Comparison of ENCODE assay signal across 12 mouse cellular contexts in genomic region chr6:141252520-141252919, GRCm38 (mm10). TPM values are rescaled to one million over a fixed set of nuclear protein-coding genes. Genes with fewer than 3 reads are reported as not detected.
DNase-seq lines count a peak whose midpoint lies in the region; ATAC-seq and TF ChIP-seq lines count a peak whose summit lies in the region.
"Had no signal": no experiment of that assay in that cellular context is flagged by ENCODE, and none has a peak within 500 bp of the region (broad histone marks: within the 10 kb centered on the region; RNA-seq: fewer than 3 reads in every experiment).

No protein-coding gene starts in this region.

- TF ChIP-seq CTCF in midbrain, postnatal 0 days (IDR thresholded peaks at IDR 0.05): no peak

- H3K4me2 ChIP-seq in hindbrain, embryonic 14.5 days (replicated peaks): peak overlapping the region; percentile 93
- no peak overlapping the region; the same call in 1 of the 2 replicates for H3K4me2 ChIP-seq in hindbrain, embryonic 12.5 days (replicated peaks)
- peak overlapping the region; percentile 95; the same call in 1 of the 2 replicates for H3K4me2 ChIP-seq in lung, embryonic 15.5 days
- H3K4me2 ChIP-seq in intestine, embryonic 14.5 days (ENCODE audit: low read length): peak overlapping the region; percentile 78
- peak overlapping the region; percentile 15 for H3K4me2 ChIP-seq in midbrain, postnatal 0 days (ENCODE audit: low read depth, low read length, poor library complexity, severe bottlenecking)

- DNase-seq in hindbrain, embryonic 14.5 days (ENCODE audit: low spot score): no peak
- DNase-seq in lung, adult 18-20 months: no peak
- DNase-seq in intestine, embryonic 14.5 days (ENCODE audit: low spot score): peak; percentile 52
- no peak for DNase-seq in midbrain, postnatal 0 days (ENCODE audit: low spot score)
- no peak for DNase-seq in adrenal gland, adult (ENCODE audit: inconsistent age in 2 of 2, low spot score in 1 of 2)
- DNase-seq in ovary, adult 18-20 months (ENCODE audit: low spot score): no peak
- DNase-seq: cerebellum, postnatal 25 days; thymus, postnatal 36 days had no signal

- peaks cover 38% of the 10 kb centered on the region for H3K27me3 ChIP-seq in hindbrain, embryonic 14.5 days (ENCODE audit: control insufficient read depth, insufficient read depth, low read length)
- H3K27me3 ChIP-seq in hindbrain, embryonic 12.5 days: peaks cover 29% of the 10 kb centered on the region
- peaks cover 12% of the 10 kb centered on the region for H3K27me3 ChIP-seq in lung, embryonic 15.5 days
- no peaks in the 10 kb centered on the region for H3K27me3 ChIP-seq in intestine, embryonic 14.5 days (replicated peaks; ENCODE audit: control insufficient read depth, insufficient read depth, low read length)
- peaks cover 4% of the 10 kb centered on the region for H3K27me3 ChIP-seq in midbrain, postnatal 0 days (ENCODE audit: insufficient read depth, low read length)
- H3K27me3 ChIP-seq: CH12.LX had no signal

- 94% methylated on average over 7 of the region's 7 CpGs for WGBS in hindbrain, embryonic 14.5 days
- 94% methylated on average over 7 of the region's 7 CpGs for WGBS in hindbrain, embryonic 12.5 days
- 74% methylated on average over 7 of the region's 7 CpGs for WGBS in lung, embryonic 15.5 days
- WGBS in intestine, embryonic 14.5 days: 53% methylated on average over 7 of the region's 7 CpGs
- 94% methylated on average over 7 of the region's 7 CpGs for WGBS in midbrain, postnatal 0 days

- H3K4me1 ChIP-seq in hindbrain, embryonic 14.5 days (replicated peaks; ENCODE audit: control insufficient read depth, insufficient read depth, low read length): no peaks in the 10 kb centered on the region
- peaks cover 17% of the 10 kb centered on the region for H3K4me1 ChIP-seq in hindbrain, embryonic 12.5 days
- peaks cover 16% of the 10 kb centered on the region for H3K4me1 ChIP-seq in lung, embryonic 15.5 days
- H3K4me1 ChIP-seq in intestine, embryonic 14.5 days (replicated peaks; ENCODE audit: control insufficient read depth, insufficient read depth, low read length): peaks cover 50% of the 10 kb centered on the region
- H3K4me1 ChIP-seq in midbrain, postnatal 0 days (ENCODE audit: insufficient read depth, low read length): no peaks in the 10 kb centered on the region

- no peak overlapping the region for H3K4me3 ChIP-seq in hindbrain, embryonic 14.5 days (replicated peaks; ENCODE audit: low read length)
- H3K4me3 ChIP-seq in hindbrain, embryonic 12.5 days: no peak overlapping the region
- no peak overlapping the region for H3K4me3 ChIP-seq in lung, embryonic 15.5 days
- H3K4me3 ChIP-seq in intestine, embryonic 14.5 days (ENCODE audit: low read depth, low read length): peak overlapping the region; percentile 88
- H3K4me3 ChIP-seq in midbrain, postnatal 0 days (ENCODE audit: low read depth, low read length): no peak overlapping the region

- no peak for ATAC-seq in hindbrain, embryonic 14.5 days (ENCODE audit: low FRiP score)
- no peak for ATAC-seq in hindbrain, embryonic 12.5 days (ENCODE audit: low FRiP score)
- no peak for ATAC-seq in lung, embryonic 15.5 days (ENCODE audit: borderline replicate concordance, extremely low read depth, low FRiP score, low TSS enrichment)
- ATAC-seq in intestine, embryonic 14.5 days (replicated peaks; ENCODE audit: low FRiP score, low TSS enrichment, low read depth): no peak
- no peak for ATAC-seq in midbrain, postnatal 0 days (ENCODE audit: low FRiP score)

- H3K9me3 ChIP-seq in hindbrain, embryonic 14.5 days (ENCODE audit: control insufficient read depth, low read length): no peaks in the 10 kb centered on the region
- no peaks in the 10 kb centered on the region for H3K9me3 ChIP-seq in hindbrain, embryonic 12.5 days (replicated peaks)
- no peaks in the 10 kb centered on the region for H3K9me3 ChIP-seq in lung, embryonic 15.5 days
- H3K9me3 ChIP-seq in intestine, embryonic 14.5 days (ENCODE audit: control insufficient read depth, low read length): no peaks in the 10 kb centered on the region
- no peaks in the 10 kb centered on the region for H3K9me3 ChIP-seq in midbrain, postnatal 0 days (ENCODE audit: low read length)

- no peak overlapping the region for H3K9ac ChIP-seq in hindbrain, embryonic 14.5 days
- no peak overlapping the region for H3K9ac ChIP-seq in hindbrain, embryonic 12.5 days
- no peak overlapping the region for H3K9ac ChIP-seq in lung, embryonic 15.5 days
- peak overlapping the region; percentile 25 for H3K9ac ChIP-seq in intestine, embryonic 14.5 days (ENCODE audit: low read length)
- H3K9ac ChIP-seq in midbrain, postnatal 0 days (replicated peaks; ENCODE audit: low read length, poor library complexity, severe bottlenecking): no peak overlapping the region

- H3K36me3 ChIP-seq in hindbrain, embryonic 14.5 days (replicated peaks; ENCODE audit: control insufficient read depth, insufficient read depth): no peaks in the 10 kb centered on the region
- no peaks in the 10 kb centered on the region for H3K36me3 ChIP-seq in hindbrain, embryonic 12.5 days
- no peaks in the 10 kb centered on the region for H3K36me3 ChIP-seq in lung, embryonic 15.5 days
- peaks cover under 1% of the 10 kb centered on the region; the same call in 1 of the 2 replicates for H3K36me3 ChIP-seq in intestine, embryonic 14.5 days (ENCODE audit: control insufficient read depth, insufficient read depth, low read length)
- no peaks in the 10 kb centered on the region for H3K36me3 ChIP-seq in midbrain, postnatal 0 days (ENCODE audit: insufficient read depth, low read length)

- no peak overlapping the region for H3K27ac ChIP-seq in hindbrain, embryonic 14.5 days
- H3K27ac ChIP-seq in hindbrain, embryonic 12.5 days: no peak overlapping the region
- H3K27ac ChIP-seq in lung, embryonic 15.5 days: no peak overlapping the region
- no peak overlapping the region for H3K27ac ChIP-seq in intestine, embryonic 14.5 days (ENCODE audit: low read depth)
- no peak overlapping the region for H3K27ac ChIP-seq in midbrain, postnatal 0 days (ENCODE audit: low read depth, low read length)

RNA-seq across cellular contexts. Expression of gene Pde3a, which starts 3.5 kb away (rescaled TPM):
- 2.5 and 2.7 TPM in 2 replicates for polyA plus RNA-seq in hindbrain, embryonic 14.5 days (2014; fragmentation: Nextera tagmentation; extraction: Ambion mirVana)
- 3.7 and 3.9 TPM in 2 replicates for polyA plus RNA-seq in hindbrain, embryonic 12.5 days (2016; fragmentation: Nextera tagmentation; extraction: Ambion mirVana)
- polyA plus RNA-seq in lung, embryonic 15.5 days (2015; fragmentation: Nextera tagmentation; extraction: Ambion mirVana): 4.6 and 5.0 TPM in 2 replicates
- 24.3 and 26.9 TPM in 2 replicates for polyA plus RNA-seq in intestine, embryonic 14.5 days (2014; fragmentation: Nextera tagmentation; extraction: Ambion mirVana)
- 11.2 and 12.1 TPM in 2 replicates for total RNA-seq in midbrain, postnatal 0 days (2014; rRNA removed)
- polyA plus RNA-seq in midbrain, postnatal 0 days (2015; fragmentation: Nextera tagmentation; extraction: Ambion mirVana): 1.5 and 2.0 TPM in 2 replicates
- total RNA-seq: megakaryocyte progenitor cell, adult 5-6 weeks had no signal
